Mouse (Mus musculus) lung, postnatal 25 days (tissue): Measurements from ENCODE around the gene Cenpp.
A peak's percentile ranks its signal among the peaks of the same experiment; 100 is the strongest.

Experiments
- DNase-seq: peaks from one replicate; pipeline ENCODE4 v3.0.0; 2022; ENCODE audit warnings: low spot score

Gene Cenpp

GRCm38 (mm10) chr13:49461458-49462132, 191.0 kb downstream of the Cenpp start:
- peak; percentile 70 for DNase-seq

DNA sequence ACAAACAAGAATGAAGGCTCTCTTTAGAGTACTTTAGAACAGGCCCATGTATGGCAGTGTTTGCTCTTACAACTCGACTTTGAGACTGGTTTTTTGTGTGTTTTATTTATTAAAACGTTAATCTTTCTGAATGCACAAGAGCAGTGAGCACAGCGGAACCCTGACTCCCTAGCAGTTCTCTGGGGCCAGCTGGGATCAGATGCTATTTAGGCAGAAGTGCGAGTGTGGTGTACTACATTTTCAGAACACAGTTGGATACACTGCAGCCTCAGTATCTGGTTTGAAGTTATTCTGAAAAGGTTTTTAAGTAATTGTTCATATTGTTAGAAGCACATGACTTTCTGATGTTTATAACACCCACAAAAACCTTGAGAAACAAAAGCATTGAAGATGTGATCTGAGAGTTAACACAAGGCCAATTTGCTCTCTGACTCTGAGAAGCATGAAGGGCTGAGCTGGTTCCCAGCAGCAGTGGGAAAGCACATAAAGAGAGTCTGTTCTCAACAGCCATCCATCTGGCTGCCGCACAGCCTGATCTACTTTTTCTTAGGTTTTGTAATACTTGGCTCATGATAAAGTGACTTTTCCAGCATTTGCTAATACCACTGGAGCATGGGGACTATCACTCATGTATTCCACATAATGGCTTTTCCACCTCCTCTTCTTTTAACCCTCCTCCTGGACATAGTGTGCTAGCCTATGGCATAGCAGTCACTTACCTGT, 191.7 kb downstream of the Cenpp start:
- peak; percentile 47 for DNase-seq

DNA sequence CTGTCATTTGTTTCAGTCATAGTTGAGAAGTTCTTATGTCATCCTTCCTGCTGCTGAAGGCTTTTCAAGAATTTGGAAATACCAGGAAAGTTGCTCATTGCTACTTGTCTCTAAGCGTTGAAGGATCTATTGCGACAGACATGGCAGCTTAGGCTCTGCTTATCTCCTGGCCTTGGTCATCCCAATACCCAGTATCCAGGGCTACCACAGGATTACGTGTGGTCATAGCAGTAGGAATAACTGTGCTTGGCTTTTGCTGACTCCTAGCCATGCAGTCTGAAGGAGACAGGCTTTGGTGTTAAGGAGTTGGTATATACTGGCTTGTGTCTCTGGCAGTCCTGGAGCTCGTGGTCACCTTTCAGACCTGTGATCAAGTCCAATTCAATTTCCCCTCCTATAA, 192.3 kb downstream of the Cenpp start:
- DNase-seq = peak; percentile 52

DNA sequence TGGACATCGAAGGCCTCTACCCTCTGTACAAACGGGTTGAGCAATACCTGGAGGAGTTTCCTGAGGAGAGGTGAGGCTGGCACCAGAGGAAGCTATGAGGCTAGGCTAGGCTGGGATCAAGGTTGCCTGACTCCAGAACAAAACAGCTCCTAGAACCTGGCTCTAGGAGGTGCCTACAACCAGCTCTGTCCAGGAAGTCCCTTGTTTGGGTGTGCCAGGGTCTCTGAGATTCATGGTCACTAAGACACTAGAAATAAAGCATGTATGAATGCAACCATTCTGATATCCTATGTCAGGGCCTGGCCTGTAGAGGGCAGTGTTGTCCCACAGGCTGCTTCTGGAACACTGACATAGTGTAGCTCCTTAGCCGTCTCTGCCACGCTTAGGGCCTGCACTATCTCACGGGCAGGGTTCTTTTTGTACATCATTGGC, 203.3 kb downstream of the Cenpp start:
- peak; percentile 84 for DNase-seq

- no peak for DNase-seq
Measured at GRCm38 (mm10) chr13:49444451-49444850, 208.1 kb downstream of the Cenpp start.

DNA sequence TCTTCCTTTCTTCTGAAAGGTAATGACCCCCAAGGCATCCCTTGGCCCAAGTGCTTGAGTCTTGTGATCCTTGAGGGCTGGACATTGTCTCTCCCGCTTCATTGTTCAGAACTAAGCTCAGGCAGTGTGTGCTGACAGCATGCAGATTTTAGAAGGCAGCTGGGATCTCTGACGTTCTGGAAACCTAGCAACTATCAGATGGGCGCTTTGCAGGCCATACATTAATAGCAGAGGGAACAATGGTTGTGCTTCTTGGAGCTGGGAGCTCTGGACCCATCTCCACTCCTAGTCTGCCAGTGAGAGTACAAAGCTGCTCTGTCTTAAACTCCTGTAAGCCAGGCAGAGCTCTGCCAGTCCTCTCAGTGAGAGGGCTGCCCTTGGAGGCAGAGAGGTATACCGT, 216.4 kb downstream of the Cenpp start:
- no peak for DNase-seq

DNA sequence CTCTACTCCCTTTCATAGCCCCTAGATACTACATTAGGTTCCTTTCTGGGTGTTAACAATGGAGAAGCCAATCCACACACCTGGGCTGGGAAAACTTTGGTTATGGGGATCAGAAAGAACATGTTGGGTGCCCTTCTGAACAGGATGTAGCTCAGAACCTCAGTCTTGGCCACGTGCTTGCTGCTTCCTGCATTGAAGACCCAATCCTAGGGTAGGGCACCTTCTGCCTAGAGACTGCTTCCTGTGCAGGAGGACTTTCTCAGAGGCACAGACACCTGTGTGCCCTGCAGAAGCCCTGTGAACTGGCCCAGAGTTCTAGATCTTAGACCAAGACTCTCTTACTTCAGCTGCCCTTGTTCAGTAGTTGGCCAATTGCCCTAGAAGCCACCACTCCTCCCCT, 216.8 kb downstream of the Cenpp start:
- no peak for DNase-seq

DNA sequence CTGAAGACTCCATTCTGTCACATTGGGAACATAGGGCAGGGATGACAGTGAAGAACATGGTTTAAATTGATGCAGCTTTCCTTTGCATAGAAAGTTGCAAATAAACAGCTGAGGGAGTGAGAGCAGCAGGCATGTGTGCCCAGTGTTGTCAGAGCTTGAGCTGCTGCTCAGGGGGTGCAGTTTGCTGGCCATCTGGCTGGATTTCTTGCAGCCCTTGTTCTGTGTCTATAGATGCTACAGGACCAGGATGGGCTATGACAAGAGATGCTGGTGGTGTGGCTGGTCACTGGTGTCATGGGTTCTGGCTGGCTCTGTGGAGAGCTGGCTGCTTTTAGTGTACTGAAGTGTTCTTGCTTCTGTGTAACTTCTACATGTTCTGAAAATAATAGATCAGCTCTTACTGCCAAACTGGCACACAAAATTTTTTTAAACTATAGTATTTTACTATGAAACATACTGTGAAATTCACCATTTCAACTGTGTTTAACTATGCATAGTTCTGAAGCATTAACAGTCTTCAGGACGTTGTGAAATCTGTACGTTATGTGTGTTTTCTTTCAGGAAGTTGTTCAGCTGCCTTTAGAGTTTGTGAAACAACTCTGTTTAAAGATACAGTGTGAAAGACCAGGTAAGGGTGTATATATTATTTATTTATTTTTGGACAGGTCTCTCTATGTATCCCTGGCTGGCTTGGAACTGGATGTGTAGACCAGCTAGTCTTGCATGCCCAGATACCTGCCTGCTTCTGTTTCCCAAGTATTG, 219.1 kb downstream of the Cenpp start:
- no peak for DNase-seq

GRCm38 (mm10) chr13:49430529-49430928, 222.1 kb downstream of the Cenpp start:
- DNase-seq = peak; percentile 17

GRCm38 (mm10) chr13:49428042-49428675, 224.4 kb downstream of the Cenpp start:
- peak; percentile 38 for DNase-seq

- DNase-seq = no peak
Measured at GRCm38 (mm10) chr13:49426736-49427135, 225.8 kb downstream of the Cenpp start.

DNA sequence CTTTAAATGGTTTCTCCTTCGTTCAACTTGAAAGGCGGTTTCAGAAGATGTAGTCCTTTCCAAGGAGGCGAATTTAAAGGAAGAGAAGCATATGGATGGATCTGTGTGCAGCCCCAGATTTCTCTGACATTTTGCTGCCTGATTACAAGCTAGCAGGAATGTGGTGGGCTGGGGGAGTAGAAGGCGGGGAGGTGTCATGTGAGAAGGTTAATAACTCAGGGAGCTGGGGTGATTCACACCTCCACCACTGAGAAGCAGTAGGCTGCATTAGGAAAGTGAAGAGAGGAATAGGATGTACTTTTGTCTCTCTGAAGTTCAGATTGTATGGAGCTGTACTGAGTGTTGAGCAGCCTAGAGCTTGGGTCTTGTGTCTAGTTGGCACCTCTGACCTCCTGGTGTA, 230.6 kb downstream of the Cenpp start:
- DNase-seq = no peak

DNA sequence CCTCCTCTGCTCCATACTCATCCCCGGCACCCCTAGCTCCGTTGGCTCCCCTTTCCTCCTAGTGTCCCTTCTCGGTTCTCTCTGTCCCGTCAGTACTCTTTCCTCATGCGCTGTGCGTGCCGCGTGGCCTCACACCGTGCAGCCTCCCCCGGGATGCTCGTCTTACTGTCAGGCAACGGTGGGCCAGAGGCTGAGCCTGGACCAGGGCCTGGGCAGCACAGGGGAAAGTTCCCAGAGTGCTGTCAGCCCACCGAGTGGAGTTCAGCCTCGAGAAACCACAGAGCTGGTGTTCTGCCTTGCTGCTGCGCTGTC, 231.0 kb downstream of the Cenpp start:
- DNase-seq = no peak

- DNase-seq = peak; percentile 99
Measured at GRCm38 (mm10) chr13:49420754-49421605, 231.6 kb downstream of the Cenpp start, which contains the start of gene Ippk. TSS of gene Ippk (plus strand) at chr13:49421249.
